Mouse (Mus musculus) G1E (cell line): Measurements from ENCODE around the gene Lgals4. TPM values are rescaled to one million over a fixed set of nuclear protein-coding genes. Genes with fewer than 3 reads are reported as not detected.

Experiments used
- ATAC-seq: 2 replicates; pipeline ENCODE4 v1.8.0; 2016; ENCODE audit warnings: mild to moderate bottlenecking; ENCODE audit not compliant: insufficient number of reproducible peaks, poor library complexity, low FRiP score, severe bottlenecking; ENCODE audit errors: extremely low read depth
- DNase-seq: peaks from one replicate; pipeline ENCODE4 v3.0.0; 2012; ENCODE audit warnings: low spot score
- H3K27me3 ChIP-seq: 2 replicates; pipeline ENCODE4 v1.6.1; 2012; ENCODE audit warnings: mild to moderate bottlenecking, low read length, inconsistent platforms; ENCODE audit not compliant: insufficient read depth
- H3K36me3 ChIP-seq: replicated peaks from 2 replicates; pipeline ENCODE3; 2012; ENCODE audit warnings: mild to moderate bottlenecking, inconsistent platforms
- H3K4me1 ChIP-seq: 2 replicates; pipeline ENCODE4 v1.6.1; 2012; ENCODE audit warnings: low read depth, low read length, inconsistent platforms, mixed read lengths; ENCODE audit not compliant: insufficient read depth
- H3K4me3 ChIP-seq: 2 replicates; pipeline ENCODE4 v1.5.1; 2012; ENCODE audit warnings: low read depth, mild to moderate bottlenecking, inconsistent platforms, low read length, moderate library complexity, mixed read lengths
- H3K9me3 ChIP-seq: replicated peaks from 2 replicates; pipeline ENCODE4 v1.6.1; 2012; ENCODE audit warnings: inconsistent platforms
- CTCF ChIP-seq: IDR thresholded peaks from 2 replicates; pipeline ENCODE4 v1.5.1; 2012; ENCODE audit warnings: low read depth, low read length, inconsistent platforms, mixed read lengths
- GATA1 ChIP-seq: IDR thresholded peaks from 2 replicates; pipeline ENCODE4 v1.6.1; 2012; ENCODE audit warnings: borderline replicate concordance, low read length, inconsistent platforms, mixed read lengths
- GATA2 ChIP-seq: IDR thresholded peaks from 2 replicates; pipeline ENCODE4 v1.6.1; 2012; ENCODE audit warnings: low read depth, low read length, inconsistent platforms, borderline replicate concordance
- POLR2AphosphoS5 ChIP-seq: IDR thresholded peaks from 2 replicates; pipeline ENCODE4 v1.6.1; 2012; ENCODE audit warnings: low read depth, low read length, inconsistent platforms; ENCODE audit not compliant: insufficient replicate concordance
- TAL1 ChIP-seq: conservative IDR thresholded peaks from 2 replicates; pipeline ENCODE4 v1.6.1; 2012; ENCODE audit warnings: low read depth, low read length, inconsistent platforms, mixed read lengths
- polyA plus RNA-seq: library from polyadenylated mRNA; stranded (reverse); fragments of >175 nt; gene quantifications from 2 replicates; pipeline ENCODE4 v1.2.3, GENCODE M21; 2012
- total RNA-seq, 2 experiments: library from RNA; stranded (forward) in 1 of 2; stranded (reverse) in 1 of 2; fragments of 200-1000 nt in 1 of 2; fragments of >200 nt in 1 of 2; fragmentation: Nextera tagmentation in 1 of 2; gene quantifications; 2 replicates each; pipeline ENCODE4 v1.2.3; 2014 to 2017

The Lgals4 gene
- total and polyA plus RNA-seq, 3 experiments: 0.68 to 3.4 (median 3.0) TPM

GRCm38 (mm10) chr7:28819571-28819970 lies 14.1 kb upstream of the Lgals4 start:
- Histone ChIP-seq H3K4me1 (peaks cover 92% of the 10 kb centered on the region), H3K4me3 (no peak overlapping the region; the same call in 1 of the 2 replicates), H3K27me3 (no peaks in the 10 kb centered on the region), H3K36me3 (peaks cover 90% of the 10 kb centered on the region), H3K9me3 (no peaks in the 10 kb centered on the region)
- DNase-seq (no peak), ATAC-seq (no peak)
- TF ChIP-seq TAL1: no peak
- TF ChIP-seq GATA1: no peak
- no peak; the same call in 1 of the 2 replicates for TF ChIP-seq POLR2AphosphoS5
- no peak for TF ChIP-seq CTCF
- TF ChIP-seq GATA2: no peak

GRCm38 (mm10) chr7:28820358-28821260 lies 13.0 kb upstream of the Lgals4 start:
- ATAC-seq: no peak
- TF ChIP-seq CTCF: no peak
- TF ChIP-seq GATA1: no peak
- TF ChIP-seq POLR2AphosphoS5: no peak; the same call in 1 of the 2 replicates
- no peak for TF ChIP-seq GATA2
- no peak for TF ChIP-seq TAL1
- H3K4me3 ChIP-seq: no peak overlapping the region; the same call in 1 of the 2 replicates
- peaks cover 79% of the 10 kb centered on the region for H3K36me3 ChIP-seq
- H3K27me3 ChIP-seq: no peaks in the 10 kb centered on the region
- peaks cover 88% of the 10 kb centered on the region for H3K4me1 ChIP-seq
- H3K9me3 ChIP-seq: no peaks in the 10 kb centered on the region
- DNase-seq: no peak

GRCm38 (mm10) chr7:28821261-28821831 lies 12.3 kb upstream of the Lgals4 start:
- no peaks in the 10 kb centered on the region for H3K9me3 ChIP-seq
- no peak for ATAC-seq
- TF ChIP-seq TAL1: no peak
- TF ChIP-seq CTCF: no peak
- no peak for TF ChIP-seq GATA2
- no peak for TF ChIP-seq GATA1
- no peak for DNase-seq
- peaks cover 78% of the 10 kb centered on the region for H3K36me3 ChIP-seq
- H3K4me1 ChIP-seq: peaks cover 88% of the 10 kb centered on the region
- no peaks in the 10 kb centered on the region for H3K27me3 ChIP-seq
- peak overlapping the region; percentile 7; the same call in 1 of the 2 replicates for H3K4me3 ChIP-seq

DNA sequence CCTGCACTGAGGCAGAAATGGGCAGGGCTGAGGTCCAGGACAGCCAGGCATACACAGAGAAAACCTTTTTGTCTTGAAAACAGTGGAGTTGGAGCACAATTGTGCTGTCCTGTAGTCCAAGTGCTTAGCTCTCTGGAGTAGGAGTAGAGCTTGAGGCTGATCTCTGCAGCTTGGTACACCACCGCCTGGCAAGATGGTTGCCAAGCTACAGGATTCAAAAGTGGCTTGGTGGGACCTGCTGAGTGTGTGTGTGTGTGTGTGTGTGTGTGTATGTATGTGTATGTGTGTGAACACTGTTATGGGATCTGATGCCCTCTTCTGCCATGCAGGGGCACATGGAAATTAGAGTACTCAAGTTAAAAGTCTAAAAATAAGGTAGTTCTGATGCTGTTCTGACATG lies 11.1 kb upstream of the Lgals4 start:
- TF ChIP-seq GATA1: no peak
- DNase-seq (no peak), ATAC-seq (no peak)
- no peaks in the 10 kb centered on the region for H3K27me3 ChIP-seq
- no peak overlapping the region for H3K4me3 ChIP-seq
- no peaks in the 10 kb centered on the region for H3K9me3 ChIP-seq
- peaks cover 80% of the 10 kb centered on the region for H3K4me1 ChIP-seq
- peaks cover 70% of the 10 kb centered on the region for H3K36me3 ChIP-seq

- DNase-seq (no peak), ATAC-seq (no peak)
- no peak for TF ChIP-seq TAL1
- TF ChIP-seq POLR2AphosphoS5: no peak
- no peak for TF ChIP-seq GATA2
- TF ChIP-seq CTCF: no peak
- TF ChIP-seq GATA1: no peak
- peaks cover 76% of the 10 kb centered on the region for H3K4me1 ChIP-seq
- H3K36me3 ChIP-seq: peaks cover 69% of the 10 kb centered on the region
- H3K9me3 ChIP-seq: no peaks in the 10 kb centered on the region
- no peaks in the 10 kb centered on the region for H3K27me3 ChIP-seq
- no peak overlapping the region for H3K4me3 ChIP-seq
Observed at GRCm38 (mm10) chr7:28822993-28823903, 10.4 kb upstream of the Lgals4 start.

DNA sequence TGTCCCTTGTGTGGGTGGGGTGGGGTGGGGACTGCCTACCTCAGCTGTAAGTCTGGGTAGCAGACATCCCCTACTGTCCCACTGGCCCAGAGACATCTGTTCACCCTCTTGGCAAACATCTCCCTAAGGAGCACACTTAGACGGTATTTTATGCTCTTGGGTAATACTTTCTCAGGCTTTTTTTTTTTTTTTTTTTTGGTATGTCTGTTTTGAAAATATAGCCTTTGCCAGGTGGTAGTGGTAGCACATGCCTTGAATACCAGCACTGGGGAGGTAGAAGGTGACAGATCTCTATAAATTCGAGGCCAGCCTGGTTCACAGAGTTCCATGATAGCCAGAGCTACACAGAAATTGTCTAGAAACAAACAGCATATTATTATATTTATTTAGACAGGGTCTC lies 9.7 kb upstream of the Lgals4 start:
- peaks cover 69% of the 10 kb centered on the region for H3K4me1 ChIP-seq
- H3K27me3 ChIP-seq: no peaks in the 10 kb centered on the region
- DNase-seq: no peak
- H3K9me3 ChIP-seq: no peaks in the 10 kb centered on the region
- ATAC-seq: no peak
- H3K36me3 ChIP-seq: peaks cover 68% of the 10 kb centered on the region
- H3K4me3 ChIP-seq: no peak overlapping the region
- TF ChIP-seq GATA1: no peak
